Mouse (Mus musculus) v-Abl transformed pro-B cells (cell line): ENCODE measurements around the gene Ehd2.

ENCODE experiments used
- in situ Hi-C, 2 experiments: fragments of 400-800 bp; cut with MboI; formaldehyde crosslinking; loops; one replicate each; pipeline ENCODE4 v1.15.1; 2025; ENCODE audit not compliant: unreplicated experiment in 2 of 2

Ehd2 gene

DNA sequence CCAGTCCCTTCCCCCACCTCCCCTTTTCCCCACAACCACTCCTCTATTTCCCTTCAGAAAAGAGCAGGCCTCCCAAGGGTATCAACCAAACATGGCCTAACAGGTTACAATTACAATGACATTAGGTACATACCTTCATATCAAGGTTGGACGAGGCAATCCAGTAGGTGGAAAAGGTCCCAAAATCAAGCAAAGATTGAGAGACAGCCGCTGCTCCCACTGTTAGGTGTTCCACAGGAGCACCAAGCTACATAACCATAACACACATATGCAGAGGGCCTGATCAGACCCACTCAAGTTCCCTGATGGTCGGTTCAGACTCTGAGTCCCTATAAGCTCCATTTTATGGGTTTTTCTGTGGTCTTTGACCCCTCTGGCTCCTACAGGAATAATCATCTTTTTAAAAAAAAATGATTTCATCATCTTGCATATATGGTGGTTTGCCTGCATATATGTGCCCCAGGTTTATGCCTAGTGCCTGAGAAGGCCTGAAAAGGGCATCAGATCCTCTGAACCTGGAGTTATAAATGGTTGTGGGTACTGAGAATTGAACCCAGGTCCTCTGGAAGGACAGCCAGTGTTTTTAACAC, 51.1 kb downstream of the Ehd2 start:
- in situ Hi-C loops, result loop anchor here (25.0 kb wide), 1 partner anchor 1329 kb away; no protein-coding TSS in a partner anchor

DNA sequence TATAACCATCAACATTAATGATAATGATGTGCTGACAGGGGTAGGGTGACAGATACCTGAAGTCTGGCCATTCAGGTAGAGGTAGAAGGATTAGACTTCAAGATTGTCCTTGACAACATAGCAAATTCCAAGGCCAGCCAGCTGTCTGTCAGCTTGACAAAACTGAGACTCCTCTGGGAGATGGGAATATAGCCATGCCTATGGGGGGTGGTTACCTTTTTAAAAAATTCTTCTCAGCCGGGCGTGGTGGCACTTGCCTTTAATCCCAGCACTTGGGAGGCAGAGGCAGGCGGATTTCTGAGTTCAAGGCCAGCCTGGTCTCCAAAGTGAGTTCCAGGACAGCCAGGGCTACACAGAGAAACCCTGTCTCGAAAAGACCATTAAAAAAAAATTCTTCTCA, 51.7 kb downstream of the Ehd2 start:
- in situ Hi-C loops, result loop anchor here (25.0 kb wide), 1 partner anchor 1328 kb away; no protein-coding TSS in a partner anchor

DNA sequence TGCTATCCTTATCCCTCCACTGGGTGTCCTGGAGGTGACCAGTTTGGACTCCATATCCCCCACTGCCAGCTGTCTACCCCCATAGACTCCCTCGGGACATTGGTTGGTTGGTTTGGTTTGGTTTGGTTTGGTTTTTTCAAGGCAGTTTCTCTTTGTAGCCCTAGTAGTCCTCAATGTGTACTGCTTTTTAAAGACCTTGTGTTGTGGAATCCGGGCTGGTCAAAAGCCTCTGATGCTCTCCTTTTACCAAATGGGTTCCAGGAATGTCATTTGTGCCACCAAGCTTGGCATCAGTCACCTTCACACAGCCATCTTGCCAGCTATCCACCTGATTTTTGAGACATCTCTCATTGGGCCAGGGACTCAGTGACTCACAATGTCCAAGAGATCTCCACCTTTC, 52.6 kb downstream of the Ehd2 start:
- in situ Hi-C loops, result loop anchor here (5.0 to 25.0 kb wide), 2 partner anchors 57 to 1327 kb away; no protein-coding TSS in a partner anchor

DNA sequence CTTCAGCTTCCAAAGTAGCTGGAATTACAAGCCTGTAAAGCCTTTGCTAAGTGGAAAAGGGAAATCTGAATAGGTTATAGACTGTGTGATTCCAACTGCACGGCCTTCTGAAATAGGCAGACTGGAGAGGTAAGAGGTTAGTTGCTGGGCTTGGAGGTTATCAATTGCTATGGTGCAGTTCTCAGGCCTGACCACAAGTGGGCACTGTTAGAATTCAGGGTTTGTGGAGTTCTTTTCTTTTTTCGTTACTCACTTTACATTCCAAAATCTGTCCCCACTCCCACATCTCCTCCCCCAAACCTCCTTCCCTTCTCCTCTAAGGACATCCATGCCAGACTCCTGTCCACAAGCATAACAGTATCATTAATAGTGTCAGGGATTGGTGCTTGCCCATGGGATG, 53.1 kb downstream of the Ehd2 start:
- in situ Hi-C loops, result loop anchor here (5.0 to 25.0 kb wide), 2 partner anchors 57 to 1327 kb away; no protein-coding TSS in a partner anchor

DNA sequence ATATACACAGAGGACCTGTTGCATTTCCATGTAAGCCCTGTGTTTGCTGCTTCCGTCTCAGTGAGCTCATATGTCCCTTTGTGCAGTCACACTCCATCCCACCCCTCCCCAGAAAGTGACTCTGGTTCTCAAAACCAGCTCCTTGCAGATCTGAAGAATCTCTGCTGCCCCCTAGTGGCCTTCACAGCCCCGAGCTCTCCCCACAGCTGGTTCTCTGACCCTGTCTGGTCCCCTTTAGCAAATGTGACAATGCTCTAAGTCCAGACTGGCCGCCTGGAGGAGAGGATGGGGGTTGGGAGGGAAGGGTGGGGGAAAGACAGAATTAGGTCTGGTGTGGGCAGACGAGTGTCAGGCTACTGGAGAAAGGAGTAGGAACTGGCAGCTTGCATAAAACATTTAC, 55.2 kb downstream of the Ehd2 start:
- in situ Hi-C loops, result loop anchor here (5.0 to 25.0 kb wide), 2 partner anchors 55 to 1325 kb away; no protein-coding TSS in a partner anchor

DNA sequence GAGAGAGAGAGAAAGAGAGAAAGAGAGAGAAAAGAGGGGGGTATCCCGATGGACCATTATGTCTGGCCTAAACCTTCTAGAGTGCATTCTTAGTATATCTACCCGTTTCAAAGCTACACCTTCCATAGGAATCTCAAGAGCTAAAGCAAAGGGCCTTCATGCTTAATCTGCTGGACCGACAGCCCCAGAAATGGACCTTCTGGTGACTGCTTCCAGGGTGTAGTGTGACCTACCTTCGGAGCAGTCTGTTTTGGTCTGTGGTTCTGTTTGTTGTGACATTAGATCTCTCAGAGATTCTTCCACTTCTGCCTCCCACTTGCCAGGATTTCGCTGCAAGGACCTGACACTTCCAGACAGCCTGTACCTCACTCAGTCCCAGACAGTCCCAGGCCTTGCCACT, 56.8 kb downstream of the Ehd2 start:
- in situ Hi-C loops, result loop anchor here (5.0 to 25.0 kb wide), 2 partner anchors 53 to 1323 kb away; no protein-coding TSS in a partner anchor

DNA sequence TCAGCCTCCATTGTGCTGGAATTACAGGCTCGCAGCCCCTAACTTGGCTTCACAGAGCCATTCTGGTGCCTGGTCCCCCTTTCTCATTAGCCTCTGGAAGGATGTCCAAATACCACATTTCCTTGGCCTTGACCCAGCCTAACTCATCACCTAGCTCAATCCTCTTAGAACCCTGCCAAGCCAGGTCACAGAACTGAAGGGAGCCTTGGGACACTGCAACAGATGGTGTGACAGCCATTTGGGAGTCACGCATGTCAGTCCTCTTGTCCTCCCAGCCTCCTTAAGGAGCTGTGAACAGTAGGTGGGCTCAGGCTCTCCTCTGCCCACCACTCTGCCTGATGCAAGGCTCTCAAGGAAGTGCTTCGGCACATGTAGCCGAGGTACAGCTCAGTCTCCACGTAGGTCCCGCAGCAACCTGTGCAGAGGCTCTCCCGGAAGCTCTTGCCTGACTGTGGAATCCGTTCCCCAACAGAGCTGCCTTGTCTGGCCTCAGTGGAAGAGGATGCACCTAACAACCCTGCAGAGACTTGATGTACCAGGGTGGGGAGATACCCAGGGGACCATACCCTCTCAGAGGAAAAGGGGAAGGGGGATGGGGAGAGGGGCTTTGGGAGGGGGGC, 59.3 kb downstream of the Ehd2 start:
- in situ Hi-C loops, result loop anchor here (25.0 kb wide), 1 partner anchor 1321 kb away; no protein-coding TSS in a partner anchor

DNA sequence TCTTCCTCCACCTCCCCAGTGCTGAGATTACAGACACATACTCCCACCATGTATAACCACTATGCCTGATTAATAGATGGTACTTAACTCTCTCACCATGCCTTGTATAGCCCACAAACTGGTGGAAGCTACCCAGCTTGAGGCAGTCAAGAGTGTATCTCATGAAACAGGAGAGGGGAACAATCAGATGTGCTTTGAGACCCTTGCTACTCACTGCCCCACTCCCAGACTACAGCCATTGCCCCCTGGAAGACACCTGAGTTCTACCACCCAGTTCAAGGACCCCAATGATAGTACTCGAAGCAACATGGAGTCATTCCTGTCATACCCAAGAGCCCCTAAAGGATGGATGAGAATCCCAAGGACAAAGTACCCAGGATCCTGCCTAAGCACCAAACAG, 60.8 kb downstream of the Ehd2 start:
- in situ Hi-C loops, result loop anchor here (25.0 kb wide), 1 partner anchor 1319 kb away; no protein-coding TSS in a partner anchor

DNA sequence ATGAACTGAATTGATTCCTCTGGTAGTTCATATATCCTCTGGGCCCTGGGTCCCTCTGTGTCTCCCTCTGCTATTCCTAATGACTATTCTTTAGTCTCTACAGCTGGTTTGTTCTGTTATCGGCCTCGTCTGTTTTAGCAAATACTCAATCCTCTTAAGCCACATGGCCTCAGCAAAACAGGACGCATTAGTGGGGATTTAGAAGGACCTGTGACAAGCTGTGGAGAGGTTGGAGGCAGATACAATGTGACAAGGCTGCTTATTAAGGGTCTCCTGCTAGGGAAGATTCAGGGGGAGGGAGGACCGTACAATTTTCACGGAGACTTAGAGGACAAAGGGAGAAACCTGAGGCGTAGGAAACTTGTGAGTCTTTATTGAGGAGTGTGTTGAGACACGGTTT, 61.5 kb downstream of the Ehd2 start:
- in situ Hi-C loops, result loop anchor here (25.0 kb wide), 1 partner anchor 1319 kb away; no protein-coding TSS in a partner anchor

DNA sequence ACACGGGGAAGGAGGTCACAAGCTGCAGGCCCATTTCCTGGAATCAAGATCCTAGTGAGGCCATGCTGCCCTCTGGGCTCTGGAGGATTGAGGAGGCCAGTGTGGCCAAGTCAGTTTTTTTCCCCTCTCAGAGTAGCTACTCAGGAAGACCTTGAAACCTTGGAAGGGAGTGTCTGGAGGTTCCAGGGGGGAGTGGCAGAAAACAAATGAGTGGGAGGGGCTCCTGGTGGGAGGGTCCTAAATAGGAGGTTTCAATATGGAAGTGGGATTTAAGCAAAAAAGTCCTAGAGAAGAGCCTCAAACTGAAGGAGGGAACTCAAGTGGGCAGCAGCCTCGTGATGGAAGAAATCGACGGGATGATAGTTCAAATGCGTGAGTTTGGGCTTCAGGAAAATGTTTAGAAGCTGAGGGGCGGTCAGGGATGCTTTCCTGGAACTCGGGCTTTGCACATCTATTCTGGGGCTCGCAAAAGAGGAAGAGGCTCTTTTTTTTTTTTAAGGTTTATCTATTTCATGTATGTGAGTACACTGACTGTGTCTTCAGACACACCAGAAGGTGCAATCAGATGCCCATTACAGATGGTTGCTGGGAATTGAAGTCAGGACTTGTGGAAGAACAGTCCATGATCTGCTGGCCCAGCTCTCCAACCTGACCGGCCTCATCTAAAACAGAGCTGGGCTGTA, 65.9 kb downstream of the Ehd2 start:
- in situ Hi-C loops, result loop anchor here (25.0 kb wide), 1 partner anchor 1314 kb away; no protein-coding TSS in a partner anchor
